Mouse (Mus musculus): ENCODE results near the gene Pcdh20. TPM values are rescaled to one million over a fixed set of nuclear protein-coding genes. Genes with fewer than 3 reads are reported as not detected.

The Pcdh20 gene
- total and polyA plus RNA-seq, 2 experiments, result under 0.01 TPM; not detected in 1

DNA sequence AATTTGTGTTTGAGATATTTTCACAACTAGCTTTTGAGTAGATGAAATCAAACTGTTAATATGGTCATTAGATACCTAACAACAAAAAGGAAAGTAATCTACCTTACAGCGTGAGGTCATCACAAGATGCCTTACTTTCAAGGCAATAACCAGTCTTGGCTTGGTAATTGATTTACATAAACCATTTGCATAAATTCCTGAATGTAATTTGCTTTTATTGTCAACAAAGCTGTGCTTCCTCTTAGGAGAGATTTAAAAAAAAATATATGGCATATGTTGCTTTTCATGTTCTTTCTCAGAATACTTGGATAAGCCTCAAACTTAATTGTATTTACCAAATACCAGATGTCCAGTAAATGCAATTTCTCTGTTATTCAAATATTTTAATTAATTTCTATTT is 43.8 kb downstream of the Pcdh20 start:
- Histone ChIP-seq H3K4me1 (ENCODE audit: control insufficient read depth, insufficient read depth, low read length) (peaks cover 5% of the 10 kb centered on the region), H3K4me3 (ENCODE audit: insufficient read depth, low read depth, low read length) (no peak overlapping the region), H3K9ac (ENCODE audit: low read depth, low read length) (no peak overlapping the region), H3K79me2 (ENCODE audit: control insufficient read depth, insufficient read depth, low read length) (no peaks in the 10 kb centered on the region), H3K36me3 (ENCODE audit: control insufficient read depth, insufficient read depth, low read length) (no peaks in the 10 kb centered on the region), H3K27ac (replicated peaks; ENCODE audit: insufficient read depth, low read depth, low read length) (no peak overlapping the region), H3K27me3 (ENCODE audit: control insufficient read depth, insufficient read depth, low read length) (no peaks in the 10 kb centered on the region)
- 88% methylated on average over 1 of the region's 1 CpGs for WGBS
- TF ChIP-seq CTCF (IDR thresholded peaks at IDR 0.05; ENCODE audit: low read depth, low read length) (no peak), POLR2A (IDR thresholded peaks at IDR 0.05; ENCODE audit: extremely low read depth, insufficient read depth, low read length) (no peak)
- DNase-seq (ENCODE audit: extremely low read depth, low read depth, low spot score), result no peak
